Mouse (Mus musculus) frontal cortex, postnatal 10 days (tissue): Measurements from ENCODE around the gene Vmn1r42.
"Not testable (repeated sequence)": the region's sequence is repeated elsewhere in the genome, so short reads cannot be mapped to it uniquely, and the experiment has no call there.

Source experiments
- DNase-seq, 2 experiments: peaks; one replicate each; pipeline ENCODE4 v3.0.0; 2022; ENCODE audit warnings: low spot score in 2 of 2, mixed read lengths in 1 of 2

The Vmn1r42 gene

GRCm38 (mm10) chr6:89876313-89876712 is at the start of gene Vmn1r42, which contains the start of gene Vmn1r43:
Vmn1r42 (minus strand) TSS chr6:89876413.
Vmn1r43 (minus strand) TSS chr6:89876413.
- DNase-seq: not testable (repeated sequence)

- no peak for DNase-seq
These were observed 7.6 kb upstream of the Vmn1r42 start for GRCm38 (mm10) chr6:89883812-89884211.

- no peak for DNase-seq
These were observed 7.1 kb upstream of the Vmn1r42 start, which contains the start of gene Vmn1r44 for GRCm38 (mm10) chr6:89883360-89883759. Vmn1r44 (plus strand) TSS chr6:89883660.

- DNase-seq: no peak
These were observed 4.7 kb upstream of the Vmn1r42 start for GRCm38 (mm10) chr6:89880867-89881266.

- no peak for DNase-seq
These were observed 750 bp upstream of the Vmn1r42 start for GRCm38 (mm10) chr6:89876963-89877362.

- no peak for DNase-seq
These were observed 8.2 kb downstream of the Vmn1r42 start for GRCm38 (mm10) chr6:89867976-89868375.

- no peak for DNase-seq
These were observed 8.9 kb downstream of the Vmn1r42 start for GRCm38 (mm10) chr6:89867276-89867675.

GRCm38 (mm10) chr6:89863792-89864191 is 12.4 kb downstream of the Vmn1r42 start:
- no peak for DNase-seq

- no peak for DNase-seq
These were observed 16.4 kb downstream of the Vmn1r42 start for GRCm38 (mm10) chr6:89859839-89860238.

- DNase-seq: no peak
These were observed 18.7 kb downstream of the Vmn1r42 start for GRCm38 (mm10) chr6:89857552-89857951.
